Mouse (Mus musculus) embryonic fibroblast, embryonic 13.5 days (primary cell): ENCODE results near the gene Gcnt2. TPM values are rescaled to one million over a fixed set of nuclear protein-coding genes. Genes with fewer than 3 reads are reported as not detected.
"Not testable (repeated sequence)": the region's sequence is repeated elsewhere in the genome, so short reads cannot be mapped to it uniquely, and the experiment has no call there.

Experiments used
- H3K27ac ChIP-seq: 2 replicates; pipeline ENCODE4 v1.5.1; 2012; ENCODE audit warnings: low read length, control low read depth, inconsistent platforms; ENCODE audit not compliant: insufficient read depth
- H3K4me1 ChIP-seq: 2 replicates; pipeline ENCODE4 v1.6.1; 2011; ENCODE audit warnings: low read length; ENCODE audit not compliant: control insufficient read depth, insufficient read depth
- H3K4me3 ChIP-seq: 2 replicates; pipeline ENCODE4 v1.5.1; 2011; ENCODE audit warnings: mild to moderate bottlenecking, control low read depth, low read length; ENCODE audit not compliant: insufficient read depth
- CTCF ChIP-seq: IDR thresholded peaks from 2 replicates; pipeline ENCODE4 v1.5.1; 2011; ENCODE audit warnings: mild to moderate bottlenecking, control low read depth, low read length, moderate library complexity, borderline replicate concordance; ENCODE audit not compliant: insufficient read depth
- POLR2A ChIP-seq: IDR thresholded peaks from 2 replicates; pipeline ENCODE4 v1.6.1; 2011; ENCODE audit warnings: low read depth, mild to moderate bottlenecking, control low read depth, low read length, moderate library complexity
- polyA plus RNA-seq: library from polyadenylated mRNA; stranded (reverse); fragments of >200 nt; gene quantifications from 2 replicates; pipeline ENCODE4 v1.2.4, GENCODE M21; 2011; ENCODE audit warnings: low read depth; ENCODE audit not compliant: missing spikeins, insufficient read length

Gene Gcnt2
- polyA plus RNA-seq, 1 experiment = 12.8 TPM

DNA sequence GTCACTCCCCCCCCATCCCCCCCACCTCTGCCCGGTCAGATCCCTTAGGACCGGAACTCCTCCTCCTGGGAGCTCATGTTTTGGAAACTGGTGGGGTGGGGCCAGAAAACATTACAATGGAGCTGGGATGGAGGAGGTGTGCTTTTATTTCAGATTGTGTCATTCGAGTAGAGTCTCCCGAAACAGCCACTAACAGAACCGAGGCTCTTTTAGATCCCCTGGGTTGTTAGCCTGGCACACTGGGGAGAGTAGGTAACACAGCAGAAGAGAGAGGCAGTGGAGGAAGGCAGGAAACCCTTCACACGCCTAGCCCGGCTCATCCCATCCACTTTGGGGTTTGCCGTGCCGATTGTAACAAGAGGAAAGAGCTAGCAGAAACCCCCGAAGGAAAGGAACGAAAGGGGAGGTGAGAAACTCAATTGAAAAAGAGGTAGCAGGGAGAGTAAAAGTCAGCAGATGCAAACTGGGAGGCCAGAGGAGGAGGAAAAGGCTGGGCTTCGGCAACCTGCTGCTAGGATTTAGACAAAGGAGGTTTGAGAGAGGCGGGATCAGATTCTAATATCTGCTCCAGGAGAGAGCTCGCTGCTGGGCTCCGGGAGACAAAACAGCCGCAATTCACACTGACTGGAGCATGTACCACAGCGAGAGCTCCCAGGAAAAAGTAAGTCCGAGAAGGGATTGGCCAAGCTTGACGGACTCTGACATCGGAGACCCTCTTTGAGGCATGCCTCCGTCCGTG is 27.3 kb downstream of the Gcnt2 start:
- TF ChIP-seq POLR2A (no peak), CTCF (no peak)
- Histone ChIP-seq H3K4me3 (peak overlapping the region; percentile 16), H3K27ac (no peak overlapping the region), H3K4me1 (no peaks in the 10 kb centered on the region)

DNA sequence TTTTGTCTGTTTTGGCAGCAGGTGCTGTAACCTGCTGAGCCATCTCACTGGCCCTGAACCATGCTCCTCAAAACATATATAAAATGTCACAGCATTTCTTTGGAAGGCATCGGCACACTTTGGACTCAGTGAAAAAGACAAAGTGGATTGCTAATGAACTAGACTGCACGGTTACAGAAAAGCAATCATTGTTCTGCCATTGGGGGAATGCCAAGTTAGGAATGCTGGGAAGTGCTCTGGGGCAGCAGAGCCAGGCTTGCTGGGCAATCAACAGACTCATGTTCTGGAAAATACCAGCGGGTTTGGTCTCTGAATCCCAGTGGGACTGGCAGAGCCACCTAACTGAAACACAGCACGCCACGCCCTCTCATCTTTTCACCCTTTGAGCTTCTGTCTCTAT is 31.0 kb downstream of the Gcnt2 start:
- TF ChIP-seq CTCF (no peak), POLR2A (no peak)
- H3K4me1 ChIP-seq = no peaks in the 10 kb centered on the region
- H3K27ac ChIP-seq = no peak overlapping the region
- no peak overlapping the region for H3K4me3 ChIP-seq

DNA sequence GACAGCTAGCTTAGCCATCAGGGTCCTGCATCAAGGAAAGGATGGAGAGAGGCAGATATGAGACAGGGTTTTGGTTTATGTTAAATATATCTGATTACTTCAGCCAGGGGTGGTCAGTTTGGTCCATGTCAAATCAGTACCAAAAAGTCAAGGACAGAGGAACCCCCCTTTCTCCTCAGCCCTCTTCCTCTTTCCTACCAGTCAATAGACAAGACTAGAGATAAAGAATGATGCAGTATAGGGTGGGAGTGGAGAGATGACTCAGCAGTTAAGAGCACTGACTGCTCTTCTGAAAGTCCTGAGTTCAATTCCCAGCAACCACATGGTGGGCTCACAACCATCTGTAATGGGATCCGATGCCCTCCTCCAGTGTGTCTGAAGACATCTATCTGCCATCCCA is 31.8 kb downstream of the Gcnt2 start:
- not testable (repeated sequence) for H3K4me3 ChIP-seq, H3K27ac ChIP-seq, H3K4me1 ChIP-seq

DNA sequence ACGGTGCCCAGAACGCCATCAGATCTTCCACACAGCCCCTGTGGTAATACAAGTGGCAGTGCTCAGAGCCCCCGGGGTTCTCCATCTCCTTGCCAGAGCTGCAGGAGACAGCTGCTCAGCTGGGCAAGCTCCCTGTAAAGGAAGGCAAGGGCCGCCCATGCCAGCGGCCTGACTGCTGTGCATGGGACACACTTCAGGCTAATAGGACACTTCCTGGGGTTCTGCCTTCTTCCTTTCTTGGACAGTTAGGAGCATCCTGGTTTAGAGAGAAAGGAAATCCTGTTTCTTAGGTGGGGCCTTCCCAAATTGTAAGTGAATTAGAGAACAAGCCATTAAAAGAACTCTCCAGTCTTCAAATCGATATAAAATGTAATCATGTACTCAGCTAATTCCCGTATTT is 32.5 kb downstream of the Gcnt2 start:
- no peak for TF ChIP-seq POLR2A
- TF ChIP-seq CTCF = no peak

DNA sequence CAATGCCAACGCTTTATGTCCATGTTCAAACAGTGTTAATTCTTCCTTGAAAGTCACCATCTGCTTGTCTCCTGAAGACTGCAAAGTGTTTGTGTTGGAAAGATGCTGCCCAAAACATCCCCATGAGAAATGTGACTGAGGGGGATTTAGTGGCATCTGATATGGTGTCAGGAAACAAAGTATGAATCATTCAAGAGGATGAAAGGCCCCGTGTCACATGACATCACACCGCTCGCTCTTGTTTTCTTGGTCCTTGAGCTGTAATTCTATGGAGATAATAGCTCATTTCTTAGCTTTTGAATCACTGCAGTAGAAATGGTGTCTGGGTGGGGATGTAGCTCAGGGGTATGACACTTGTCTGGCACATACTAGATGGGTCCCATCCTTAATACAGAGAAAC is 33.0 kb downstream of the Gcnt2 start:
- no peak overlapping the region for H3K27ac ChIP-seq
- TF ChIP-seq CTCF (no peak), POLR2A (no peak)
- H3K4me3 ChIP-seq = no peak overlapping the region
- H3K4me1 ChIP-seq = no peaks in the 10 kb centered on the region

More for the DNA sequence above, 32.5 kb downstream of the Gcnt2 start:
- Histone ChIP-seq H3K4me3 (no peak overlapping the region), H3K27ac (no peak overlapping the region), H3K4me1 (no peaks in the 10 kb centered on the region)

DNA sequence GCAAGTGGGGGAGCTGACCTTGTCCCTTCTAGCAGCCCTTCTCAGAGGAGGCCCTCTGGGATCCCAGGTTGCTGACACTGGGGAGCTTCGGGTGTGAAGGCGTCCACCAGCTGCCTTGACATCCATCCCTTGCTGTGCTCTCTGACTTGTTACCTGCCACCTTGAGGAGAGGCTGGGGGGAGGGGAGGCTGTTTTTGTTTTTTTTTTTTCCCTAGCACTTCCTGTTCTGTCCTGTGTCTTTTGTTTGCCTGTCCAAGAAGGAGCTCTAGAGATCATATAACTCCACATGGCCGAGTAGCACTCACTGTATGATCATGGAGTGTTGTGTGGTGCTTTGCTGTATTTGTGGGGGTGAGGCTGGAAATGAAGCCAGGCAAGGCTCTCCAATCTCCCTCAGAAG is 34.0 kb downstream of the Gcnt2 start:
- Histone ChIP-seq H3K27ac (no peak overlapping the region), H3K4me3 (no peak overlapping the region), H3K4me1 (no peaks in the 10 kb centered on the region)
- TF ChIP-seq POLR2A = no peak
- no peak for TF ChIP-seq CTCF

DNA sequence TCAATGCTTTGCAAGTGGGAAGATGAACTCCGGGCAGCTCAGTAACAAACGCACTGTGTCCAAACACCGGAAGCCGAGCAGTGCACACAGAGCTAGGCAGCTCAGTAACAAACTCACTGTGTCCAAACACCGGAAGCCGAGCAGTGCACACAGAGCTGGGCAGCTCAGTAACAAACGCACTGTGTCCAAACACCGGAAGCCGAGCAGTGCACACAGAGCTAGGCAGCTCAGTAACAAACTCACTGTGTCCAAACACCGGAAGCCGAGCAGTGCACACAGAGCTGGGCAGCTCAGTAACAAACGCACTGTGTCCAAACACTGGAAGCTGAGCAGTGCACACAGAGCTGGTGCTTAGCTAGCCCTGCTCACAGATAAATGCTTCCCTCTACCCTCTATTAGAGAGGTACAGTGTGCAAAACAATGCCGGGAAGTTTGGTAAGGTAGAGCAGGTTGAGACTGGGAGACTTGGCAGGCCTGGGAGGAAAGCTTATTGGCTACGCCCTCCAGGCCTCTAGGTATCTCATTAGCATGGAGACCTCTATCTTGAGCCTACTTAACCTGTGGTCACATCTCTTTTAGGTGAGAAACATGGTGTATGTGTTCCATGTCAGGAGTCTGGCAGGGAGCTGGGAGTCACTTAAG is 38.6 kb downstream of the Gcnt2 start:
- not testable (repeated sequence) for H3K27ac ChIP-seq, H3K4me3 ChIP-seq
- peaks cover 17% of the 10 kb centered on the region for H3K4me1 ChIP-seq

DNA sequence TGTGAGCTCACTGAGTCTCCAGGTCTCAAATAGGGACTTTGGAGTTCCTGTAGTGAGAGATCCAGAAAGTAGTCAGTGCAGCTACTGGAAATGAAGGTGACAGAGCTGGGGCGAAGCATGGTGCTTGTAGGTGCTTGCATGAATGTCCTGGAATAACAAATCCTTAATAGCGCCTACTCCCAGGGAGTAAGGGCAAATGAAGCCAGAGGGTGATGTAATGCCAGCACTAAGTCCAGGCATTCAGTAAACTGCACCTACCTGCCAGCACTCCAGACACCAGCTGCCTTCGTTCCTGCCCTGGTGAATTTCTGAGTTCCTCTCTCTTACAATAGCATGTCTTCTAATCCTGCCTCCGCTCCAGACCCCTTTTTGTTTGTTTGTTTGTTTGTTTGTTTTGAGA is 39.1 kb downstream of the Gcnt2 start:
- no peak overlapping the region for H3K27ac ChIP-seq
- H3K4me3 ChIP-seq = no peak overlapping the region
- peaks cover 17% of the 10 kb centered on the region for H3K4me1 ChIP-seq
- TF ChIP-seq POLR2A = no peak
- TF ChIP-seq CTCF = no peak

DNA sequence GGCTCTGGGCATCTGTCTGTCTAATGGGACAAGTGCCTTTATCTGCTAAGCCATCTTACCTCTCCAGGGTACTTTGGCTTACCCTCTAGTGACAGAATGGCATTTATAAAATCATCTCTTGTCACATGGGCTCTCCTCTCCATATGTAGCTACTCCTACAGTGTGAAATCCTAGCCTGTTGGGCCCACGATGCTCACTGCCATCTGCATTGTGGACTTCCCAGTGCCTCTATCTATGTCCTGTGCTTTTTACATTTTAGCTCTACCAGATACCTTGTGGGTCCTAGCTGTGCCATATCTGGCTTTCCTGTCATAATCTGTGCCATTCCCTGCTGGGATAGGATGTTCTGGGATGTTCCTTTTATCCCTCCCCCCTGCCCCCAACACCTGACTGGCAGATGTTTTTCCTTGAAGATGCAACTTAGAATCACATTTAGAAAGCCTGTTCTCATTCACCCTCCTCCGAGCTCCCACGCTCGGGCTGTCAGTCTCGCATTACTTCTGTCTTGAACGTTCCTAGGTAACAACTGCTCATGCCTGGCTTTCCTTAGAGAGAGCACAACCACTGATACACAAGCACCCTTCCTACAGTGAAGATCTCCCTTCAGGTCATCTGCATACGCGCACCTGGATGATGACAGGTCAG is 39.9 kb downstream of the Gcnt2 start:
- TF ChIP-seq POLR2A (no peak), CTCF (no peak)
- peaks cover 17% of the 10 kb centered on the region for H3K4me1 ChIP-seq
- no peak overlapping the region for H3K4me3 ChIP-seq
- peak overlapping the region; percentile 77 for H3K27ac ChIP-seq

DNA sequence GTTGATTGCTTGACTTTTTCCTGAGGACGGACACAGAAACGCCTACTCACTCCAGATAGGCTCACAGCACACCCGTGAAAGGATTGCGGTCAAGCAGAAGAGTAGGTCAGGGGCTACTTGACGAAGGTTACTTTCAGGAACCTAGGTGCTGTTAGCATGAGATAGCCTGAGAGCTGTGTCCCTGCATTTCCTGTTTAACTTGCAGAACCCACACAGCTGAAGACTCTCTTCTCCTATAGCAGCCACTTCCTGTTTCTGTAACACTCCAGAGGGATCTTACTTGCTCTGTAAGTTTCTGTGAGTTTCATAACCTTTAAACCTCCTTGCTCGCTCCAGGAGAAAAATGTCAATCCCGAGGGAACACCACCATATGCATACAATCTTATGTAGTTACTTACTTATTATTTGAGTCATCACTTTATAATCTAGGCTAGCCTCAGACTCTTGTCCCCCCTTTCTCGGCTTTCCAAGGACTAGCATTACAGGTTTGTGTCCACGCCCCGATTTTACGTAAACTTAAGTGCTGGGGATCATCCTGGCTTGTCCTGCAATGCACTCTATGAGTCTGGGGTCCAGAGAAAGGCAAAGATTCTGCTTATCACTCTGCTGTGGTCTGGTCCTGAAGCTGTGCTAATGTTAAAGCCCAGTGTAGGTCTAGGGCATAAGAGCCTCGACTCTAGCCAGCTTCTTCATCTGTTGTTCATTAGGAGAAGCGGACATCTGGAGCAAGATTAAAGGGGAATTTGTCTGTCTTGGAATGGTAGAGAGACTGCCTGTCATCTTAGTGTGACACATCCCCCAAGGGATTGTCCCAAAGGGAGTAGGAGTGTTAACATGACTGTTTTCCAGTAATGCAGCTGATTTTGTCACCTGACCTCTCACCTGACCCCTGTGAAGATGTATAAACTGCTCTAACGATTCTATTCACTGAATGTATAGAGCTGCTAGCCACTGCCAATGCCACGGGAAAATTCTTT is 40.7 kb downstream of the Gcnt2 start:
- H3K27ac ChIP-seq = peak overlapping the region; percentile 77
- TF ChIP-seq POLR2A (no peak), CTCF (no peak)
- no peak overlapping the region for H3K4me3 ChIP-seq
- H3K4me1 ChIP-seq = peaks cover 17% of the 10 kb centered on the region
